Mouse (Mus musculus) megakaryocyte progenitor cell, adult 5-6 weeks (primary cell): ENCODE data around the gene Slco2a1. TPM values are rescaled to one million over a fixed set of nuclear protein-coding genes. Genes with fewer than 3 reads are reported as not detected.

ENCODE experiments used
- ATAC-seq: replicated peaks from 2 replicates; pipeline ENCODE4 v1.8.0; 2016; ENCODE audit warnings: mild to moderate bottlenecking, moderate TSS enrichment, inconsistent platforms; ENCODE audit not compliant: poor library complexity
- total RNA-seq, 2 experiments: library from RNA; stranded (forward) in 1 of 2; stranded (reverse) in 1 of 2; fragments of 157-497, 149-512 nt in 1 of 2; fragments of 200-1000 nt in 1 of 2; gene quantifications; 2 replicates each; pipeline versions ENCODE4 v1.2.3 to v1.2.4; 2015 to 2017

Gene Slco2a1
- total RNA-seq, 2 experiments from 2014 or later = 0.10 TPM; not detected in 1

- no peak for ATAC-seq
Observed at GRCm38 (mm10) chr9:103082246-103082975, 93.9 kb downstream of the Slco2a1 start.

- ATAC-seq = no peak
Observed at GRCm38 (mm10) chr9:103083405-103083804, 94.9 kb downstream of the Slco2a1 start.

- ATAC-seq = no peak
Observed at GRCm38 (mm10) chr9:103086736-103087135, 98.2 kb downstream of the Slco2a1 start.

GRCm38 (mm10) chr9:103087301-103087700 lies 98.8 kb downstream of the Slco2a1 start:
- no peak for ATAC-seq

GRCm38 (mm10) chr9:103088661-103089060 lies 100.1 kb downstream of the Slco2a1 start:
- no peak for ATAC-seq

GRCm38 (mm10) chr9:103090116-103090875 lies 101.8 kb downstream of the Slco2a1 start:
- peak; percentile 72 for ATAC-seq

GRCm38 (mm10) chr9:103091039-103091883 lies 102.7 kb downstream of the Slco2a1 start:
- no peak for ATAC-seq

GRCm38 (mm10) chr9:103092248-103092647 lies 103.7 kb downstream of the Slco2a1 start:
- peak; percentile 90 for ATAC-seq

GRCm38 (mm10) chr9:103093681-103094080 lies 105.2 kb downstream of the Slco2a1 start:
- no peak for ATAC-seq

GRCm38 (mm10) chr9:103108341-103108798 lies 119.9 kb downstream of the Slco2a1 start:
- ATAC-seq = peak; percentile 35; the same call in 1 of the 2 replicates

- ATAC-seq = no peak
Observed at GRCm38 (mm10) chr9:103108943-103109670, 120.6 kb downstream of the Slco2a1 start.

- no peak for ATAC-seq
Observed at GRCm38 (mm10) chr9:103109911-103110310, 121.4 kb downstream of the Slco2a1 start.

- ATAC-seq = no peak
Observed at GRCm38 (mm10) chr9:103110727-103111501, 122.4 kb downstream of the Slco2a1 start.

GRCm38 (mm10) chr9:103111621-103112470 lies 123.3 kb downstream of the Slco2a1 start, which contains the start of gene Rab6b:
Rab6b (plus strand) TSS chr9:103111787.
- peak; percentile 34 for ATAC-seq

- ATAC-seq = 0 out of 2 replicates have a peak, but pooled peaks have one; percentile 27
Observed at GRCm38 (mm10) chr9:103112471-103113271, 124.2 kb downstream of the Slco2a1 start.

GRCm38 (mm10) chr9:103113351-103113750 lies 124.8 kb downstream of the Slco2a1 start:
- ATAC-seq = no peak

- no peak for ATAC-seq
Observed at GRCm38 (mm10) chr9:103114326-103114725, 125.8 kb downstream of the Slco2a1 start.

GRCm38 (mm10) chr9:103114901-103115300 lies 126.4 kb downstream of the Slco2a1 start:
- no peak for ATAC-seq
